18 mouse cellular contexts compared by ENCODE assay signal in the genomic region with DNA sequence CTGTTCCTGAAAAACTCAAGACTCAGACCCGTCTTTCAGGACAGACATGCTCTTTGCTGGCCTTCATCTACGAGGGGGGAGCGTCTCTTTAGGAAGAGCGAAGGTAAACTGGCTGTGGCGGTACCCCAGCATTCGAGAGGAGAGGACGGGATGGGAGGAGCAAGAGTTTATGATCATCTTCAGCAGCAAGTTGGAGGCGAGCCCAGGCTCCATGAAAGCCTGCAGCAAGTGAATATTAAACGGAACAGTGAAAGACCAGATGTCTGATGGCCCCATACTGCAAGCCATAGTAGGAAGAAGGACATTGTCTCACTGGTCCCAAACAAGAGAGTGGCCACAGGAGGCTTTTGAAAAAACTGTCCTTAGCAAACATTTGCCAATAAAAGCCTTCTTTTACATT.
A peak's percentile ranks its signal among the peaks of the same experiment; 100 is the strongest.
DNase-seq lines count a peak whose midpoint lies in the region; ATAC-seq and TF ChIP-seq lines count a peak whose summit lies in the region.
"Had no signal": no experiment of that assay in that cellular context is flagged by ENCODE, and none has a peak within 500 bp of the region (broad histone marks: within the 10 kb centered on the region; RNA-seq: fewer than 3 reads in every experiment).

No protein-coding gene starts in this region.

- no peak for TF ChIP-seq POLR2A in kidney, adult 2 months (IDR thresholded peaks at IDR 0.05; ENCODE audit: low read depth, low read length)

- TF ChIP-seq CTCF in kidney, adult 2 months (conservative IDR thresholded peaks at IDR 0.05; ENCODE audit: insufficient read depth, insufficient read length, low read depth, low read length), result no peak

- H3K9ac ChIP-seq in embryonic facial prominence, embryonic 14.5 days (ENCODE audit: low read depth, low read length), result no peak overlapping the region
- H3K9ac ChIP-seq: embryonic facial prominence, embryonic 13.5 days; liver, postnatal 0 days had no signal

- H3K4me1 ChIP-seq in embryonic facial prominence, embryonic 14.5 days (ENCODE audit: control insufficient read depth, insufficient read depth, low read length), result peaks cover 16% of the 10 kb centered on the region
- peaks cover 23% of the 10 kb centered on the region for H3K4me1 ChIP-seq in embryonic facial prominence, embryonic 10.5 days
- no peaks in the 10 kb centered on the region for H3K4me1 ChIP-seq in kidney, adult 2 months (ENCODE audit: control insufficient read depth, insufficient read depth, low read length)
- H3K4me1 ChIP-seq: megakaryocyte, embryonic 14.5 days had no signal

- H3K9me3 ChIP-seq in embryonic facial prominence, embryonic 14.5 days (ENCODE audit: control insufficient read depth, low read length), result no peaks in the 10 kb centered on the region
- no peaks in the 10 kb centered on the region for H3K9me3 ChIP-seq in embryonic facial prominence, embryonic 10.5 days
- H3K9me3 ChIP-seq: embryonic facial prominence, embryonic 13.5 days; megakaryocyte, embryonic 14.5 days had no signal

- no peak overlapping the region for H3K27ac ChIP-seq in embryonic facial prominence, embryonic 14.5 days (replicated peaks; ENCODE audit: low read depth, low read length)
- no peak overlapping the region for H3K27ac ChIP-seq in embryonic facial prominence, embryonic 10.5 days (replicated peaks)
- no peak overlapping the region for H3K27ac ChIP-seq in kidney, adult 2 months (ENCODE audit: insufficient read depth, low read depth, low read length)

- H3K4me3 ChIP-seq in embryonic facial prominence, embryonic 14.5 days (ENCODE audit: low read depth, low read length), result no peak overlapping the region
- no peak overlapping the region for H3K4me3 ChIP-seq in embryonic facial prominence, embryonic 10.5 days
- no peak overlapping the region for H3K4me3 ChIP-seq in kidney, adult 2 months (ENCODE audit: insufficient read depth, low read depth, low read length)
- H3K4me3 ChIP-seq: embryonic facial prominence, embryonic 13.5 days; megakaryocyte, embryonic 14.5 days had no signal

- ATAC-seq in embryonic facial prominence, embryonic 14.5 days (ENCODE audit: low read depth), result no peak
- ATAC-seq: inflammation-experienced regulatory T-cells, adult 6 months; liver, postnatal 0 days had no signal

- no peaks in the 10 kb centered on the region for H3K27me3 ChIP-seq in embryonic facial prominence, embryonic 14.5 days (replicated peaks; ENCODE audit: control insufficient read depth, insufficient read depth, low read length)
- H3K27me3 ChIP-seq in embryonic facial prominence, embryonic 10.5 days (replicated peaks; ENCODE audit: low read depth, poor library complexity, severe bottlenecking), result no peaks in the 10 kb centered on the region
- H3K27me3 ChIP-seq in kidney, adult 2 months (replicated peaks; ENCODE audit: control insufficient read depth, insufficient read depth, low read length), result no peaks in the 10 kb centered on the region
- H3K27me3 ChIP-seq: embryonic facial prominence, embryonic 13.5 days had no signal

- 55% methylated on average over 9 of the region's 9 CpGs for WGBS in embryonic facial prominence, embryonic 14.5 days
- 87% methylated on average over 9 of the region's 9 CpGs for WGBS in embryonic facial prominence, embryonic 10.5 days
- 76% methylated on average over 9 of the region's 9 CpGs for WGBS in kidney, adult 2 months

- H3K4me2 ChIP-seq in embryonic facial prominence, embryonic 14.5 days (ENCODE audit: low read depth, low read length), result no peak overlapping the region
- H3K4me2 ChIP-seq: embryonic facial prominence, embryonic 13.5 days had no signal

- peak; percentile 57 for DNase-seq in embryonic facial prominence, embryonic 14.5 days (ENCODE audit: low spot score)
- no peak for DNase-seq in embryonic facial prominence, embryonic 10.5 days (ENCODE audit: low spot score)
- DNase-seq in kidney, postnatal 10 days, result peak; percentile 32
- no peak for DNase-seq in kidney, adult 2 months
- peak; percentile 16 for DNase-seq in right cerebral cortex, postnatal 4 days
- DNase-seq in right cerebral cortex, postnatal 14 days, result no peak
- DNase-seq in B cell, adult 2 months, result no peak
- DNase-seq: adrenal gland, postnatal 14 days; cerebellum, adult 11-12 months; gastrocnemius, postnatal 36 days; kidney, adult 8-10 months; kidney, postnatal 25 days; liver, postnatal 0 days; midbrain, embryonic 14.5 days; thymus, postnatal 14 days had no signal

- H3K36me3 ChIP-seq in embryonic facial prominence, embryonic 14.5 days (ENCODE audit: control insufficient read depth, insufficient read depth, low read length), result no peaks in the 10 kb centered on the region
- no peaks in the 10 kb centered on the region for H3K36me3 ChIP-seq in embryonic facial prominence, embryonic 10.5 days (replicated peaks)
- H3K36me3 ChIP-seq in kidney, adult 2 months (ENCODE audit: control insufficient read depth, insufficient read depth, low read length), result peaks cover 6% of the 10 kb centered on the region; the same call in 1 of the 2 replicates
- H3K36me3 ChIP-seq: embryonic facial prominence, embryonic 13.5 days had no signal

Comparison
In these comparisons a context has a peak if more than half of its experiments do, and no peak if none do; other contexts are left out.
1. DNase-seq: peak in embryonic facial prominence, embryonic 14.5 days (single experiment), kidney, postnatal 10 days (single experiment) and right cerebral cortex, postnatal 4 days (single experiment); none in embryonic facial prominence, embryonic 10.5 days (single experiment), kidney, adult 2 months (single experiment), right cerebral cortex, postnatal 14 days (single experiment) and B cell, adult 2 months (0 of 2).